Mouse (Mus musculus): Measurements from ENCODE around the gene 4933414I15Rik. TPM values are rescaled to one million over a fixed set of nuclear protein-coding genes. Genes with fewer than 3 reads are reported as not detected.

4933414I15Rik gene
- total RNA-seq, 2 experiments from 2014 or later: not detected

Other genes with a start within 250 kb of the 4933414I15Rik start
- gene Zfp354c, start 116.0 kb downstream of the 4933414I15Rik start, total RNA-seq (2021): 1 to 10 TPM; 3.6 to 4.6 TPM
- 1 to 10 TPM; 2.0 to 2.4 TPM for gene Zfp879, start 102.2 kb downstream of the 4933414I15Rik start, total RNA-seq (2021)
- not detected for gene Grm6, start 93.1 kb downstream of the 4933414I15Rik start, total RNA-seq (2021)
- gene Zfp454, start 56.1 kb downstream of the 4933414I15Rik start, total RNA-seq (2021): 1 to 10 TPM; 2.1 to 2.2 TPM
- 1 to 10 TPM; 5.0 to 5.2 TPM for gene Zfp2, start 27.6 kb downstream of the 4933414I15Rik start, total RNA-seq (2021)
- gene Zfp354b, start 12.1 kb downstream of the 4933414I15Rik start, total RNA-seq (2021): 1 to 10 TPM; 1.9 to 2.4 TPM
- not detected for gene Prop1, start 10.0 kb upstream of the 4933414I15Rik start, total RNA-seq (2021)
- gene Olfr1378, start 22.8 kb upstream of the 4933414I15Rik start, total RNA-seq (2021): not detected
- not detected for gene Olfr1377, start 38.2 kb upstream of the 4933414I15Rik start, total RNA-seq (2021)
- gene Olfr51, start 59.8 kb upstream of the 4933414I15Rik start, total RNA-seq (2021): not detected
- not detected for gene Olfr54, start 70.5 kb upstream of the 4933414I15Rik start, total RNA-seq (2021)
- gene Olfr1375, start 104.3 kb upstream of the 4933414I15Rik start, total RNA-seq (2021): not detected
- 1 to 10 TPM; 2.8 to 3.2 TPM for gene Zfp354a, start 115.5 kb upstream of the 4933414I15Rik start, total RNA-seq (2021)